Mouse (Mus musculus) ES-E14 (cell line): Measurements from ENCODE around the gene Itga9. TPM values are rescaled to one million over a fixed set of nuclear protein-coding genes. Genes with fewer than 3 reads are reported as not detected.

Experiments
- DNase-seq: peaks from one replicate; pipeline ENCODE4 v3.0.0-alpha.2; 2013; ENCODE audit warnings: low read depth, low spot score
- H3K27ac ChIP-seq: 2 replicates; pipeline ENCODE4 v1.5.1; 2012; ENCODE audit warnings: low read depth, mild to moderate bottlenecking, low read length, moderate library complexity, mixed read lengths; ENCODE audit not compliant: poor library complexity, insufficient read depth, severe bottlenecking
- H3K36me3 ChIP-seq: 2 replicates; pipeline ENCODE4 v1.6.1; 2012; ENCODE audit warnings: mild to moderate bottlenecking, low read length, moderate library complexity, mixed read lengths; ENCODE audit not compliant: control insufficient read depth, poor library complexity, insufficient read depth, severe bottlenecking
- H3K4me1 ChIP-seq, 2 experiments: fragments of 150-350 bp in 1 of 2; sonication (generic) in 1 of 2; 2 replicates each; pipeline ENCODE4 v1.6.1; 2012; ENCODE audit warnings: low read length in 2 of 2, mild to moderate bottlenecking in 1 of 2, mixed read lengths in 1 of 2; ENCODE audit not compliant: control insufficient read depth in 2 of 2, insufficient read depth in 2 of 2, poor library complexity in 1 of 2
- H3K4me3 ChIP-seq, 2 experiments: fragments of 150-350 bp in 1 of 2; sonication (generic) in 1 of 2; 2 replicates each; pipeline ENCODE4 v1.5.1; 2012; ENCODE audit warnings: low read length in 2 of 2, low read depth in 1 of 2, mild to moderate bottlenecking in 1 of 2, mixed read lengths in 1 of 2; ENCODE audit not compliant: insufficient read depth in 1 of 2, poor library complexity in 1 of 2, severe bottlenecking in 1 of 2
- H3K9ac ChIP-seq: 2 replicates; pipeline ENCODE4 v1.6.1; 2012; ENCODE audit warnings: low read depth, mild to moderate bottlenecking, low read length, mixed read lengths; ENCODE audit not compliant: poor library complexity, insufficient read depth, severe bottlenecking
- H3K9me3 ChIP-seq: fragments of 150-350 bp; sonication (generic); 2 replicates; pipeline ENCODE4 v1.6.1; 2012; ENCODE audit warnings: low read depth, mild to moderate bottlenecking, low read length; ENCODE audit not compliant: control insufficient read depth, insufficient read depth
- CHD2 ChIP-seq: IDR thresholded peaks from 2 replicates; pipeline ENCODE4 v1.6.1; 2014; ENCODE audit warnings: mild to moderate bottlenecking, low read depth, low read length, inconsistent platforms
- HCFC1 ChIP-seq: IDR thresholded peaks from 2 replicates; pipeline ENCODE4 v1.6.1; 2012; ENCODE audit warnings: low read length, inconsistent platforms, borderline replicate concordance; ENCODE audit not compliant: insufficient read depth
- MAFK ChIP-seq: IDR thresholded peaks from 2 replicates; pipeline ENCODE4 v1.6.1; 2014; ENCODE audit warnings: mild to moderate bottlenecking, low read depth, low read length, inconsistent platforms; ENCODE audit not compliant: insufficient read depth
- ZC3H11A ChIP-seq: IDR thresholded peaks from 2 replicates; pipeline ENCODE4 v1.6.1; 2012; ENCODE audit warnings: low read depth, mild to moderate bottlenecking, inconsistent platforms, low read length, borderline replicate concordance
- ZNF384 ChIP-seq: IDR thresholded peaks from 2 replicates; pipeline ENCODE4 v1.6.1; 2012; ENCODE audit warnings: low read depth, low read length, inconsistent platforms
- in situ Hi-C, 2 experiments: fragments of 600-800 bp; cut with MboI; formaldehyde crosslinking; loops; one replicate each; pipeline ENCODE4 v1.15.1; 2025; ENCODE audit warnings: low sequenced_read_pairs in 2 of 2, inconsistent platforms in 1 of 2; ENCODE audit not compliant: unreplicated experiment in 2 of 2
- total RNA-seq: library from RNA; depleted of rRNA; stranded (reverse); fragments of 300-350 nt; gene quantifications from 2 replicates; pipeline ENCODE4 v1.2.3, GENCODE M21; 2012

Itga9 gene
- total RNA-seq, 1 experiment: 19.7 TPM

DNA sequence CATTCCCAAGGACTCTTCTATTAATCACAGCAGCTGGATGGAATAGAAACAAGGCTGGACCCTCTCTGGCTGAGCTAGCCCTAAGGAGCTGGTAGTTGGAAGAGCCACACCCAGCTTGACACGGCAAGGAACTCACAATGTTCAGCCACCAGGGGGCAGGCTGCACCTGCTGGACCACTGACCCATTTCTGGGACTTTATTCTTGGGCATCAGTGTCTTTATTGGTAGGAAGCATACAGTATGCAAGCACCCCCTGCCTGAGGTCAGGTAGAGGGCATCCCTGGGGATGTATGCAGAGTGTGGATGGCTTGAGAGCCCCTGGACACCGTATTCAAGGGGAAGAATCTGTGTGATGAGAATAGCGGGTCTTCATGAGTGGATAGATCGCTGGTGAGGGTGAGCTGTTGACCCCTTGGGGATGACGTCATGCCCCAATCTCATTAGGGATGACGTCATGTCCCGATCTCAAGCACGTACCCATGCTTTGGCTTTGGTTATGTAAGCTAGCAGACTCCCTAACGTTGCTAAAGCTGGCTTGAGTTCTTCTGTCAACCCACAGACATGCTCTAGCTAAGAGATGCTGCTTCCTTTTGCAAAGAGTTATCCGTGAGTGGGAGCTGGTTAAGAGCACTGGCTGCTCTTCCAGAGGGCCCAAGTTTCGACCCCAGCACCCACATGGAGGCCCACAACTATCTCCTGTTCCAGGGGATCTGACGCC, 314.5 kb downstream of the Itga9 start:
- TF ChIP-seq HCFC1 (no peak), ZC3H11A (peak; percentile 89), CHD2 (no peak), ZNF384 (no peak), MAFK (no peak)
- no peak overlapping the region for H3K4me3 ChIP-seq
- no peak overlapping the region for H3K9ac ChIP-seq
- no peak overlapping the region for H3K27ac ChIP-seq
- no peaks in the 10 kb centered on the region for H3K9me3 ChIP-seq
- H3K4me1 ChIP-seq: peaks cover 0 to 9% of the 10 kb centered on the region in 2 experiments; a peak in 1 of 4 replicates
- in situ Hi-C loops: loop anchor here in 1 of 2 experiments (25.0 kb wide), 1 partner anchor 334 kb away; no protein-coding TSS in a partner anchor
- no peaks in the 10 kb centered on the region for H3K36me3 ChIP-seq
- DNase-seq: peak; percentile 60

DNA sequence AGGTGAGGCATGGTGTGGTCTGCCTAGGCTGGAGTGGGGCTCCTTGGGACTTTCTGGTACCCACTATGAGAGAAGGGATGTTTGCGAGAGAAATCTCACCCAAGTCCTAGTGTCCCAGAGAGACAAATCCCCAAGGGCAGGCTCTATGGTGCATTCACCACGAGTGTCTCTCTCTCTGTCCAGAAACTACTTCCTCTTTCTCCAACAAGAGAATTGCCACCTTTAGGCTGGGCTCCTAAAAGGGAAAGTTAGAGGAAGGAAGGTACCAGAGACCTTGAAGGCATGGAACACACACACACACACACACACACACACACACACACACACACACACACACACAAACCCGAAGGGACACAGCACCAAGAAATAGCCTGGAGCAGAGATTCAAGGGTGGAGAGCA, 315.4 kb downstream of the Itga9 start:
- DNase-seq: no peak
- in situ Hi-C loops: loop anchor here in 1 of 2 experiments (25.0 kb wide), 1 partner anchor 335 kb away; no protein-coding TSS in a partner anchor
- Histone ChIP-seq H3K27ac (no peak overlapping the region), H3K36me3 (no peaks in the 10 kb centered on the region), H3K9me3 (no peaks in the 10 kb centered on the region), H3K4me3 (no peak overlapping the region), H3K9ac (no peak overlapping the region), H3K4me1 (peaks cover 0 to 9% of the 10 kb centered on the region in 2 experiments; a peak in 1 of 4 replicates)
- TF ChIP-seq ZC3H11A (no peak), HCFC1 (no peak), ZNF384 (no peak), CHD2 (no peak), MAFK (no peak)

DNA sequence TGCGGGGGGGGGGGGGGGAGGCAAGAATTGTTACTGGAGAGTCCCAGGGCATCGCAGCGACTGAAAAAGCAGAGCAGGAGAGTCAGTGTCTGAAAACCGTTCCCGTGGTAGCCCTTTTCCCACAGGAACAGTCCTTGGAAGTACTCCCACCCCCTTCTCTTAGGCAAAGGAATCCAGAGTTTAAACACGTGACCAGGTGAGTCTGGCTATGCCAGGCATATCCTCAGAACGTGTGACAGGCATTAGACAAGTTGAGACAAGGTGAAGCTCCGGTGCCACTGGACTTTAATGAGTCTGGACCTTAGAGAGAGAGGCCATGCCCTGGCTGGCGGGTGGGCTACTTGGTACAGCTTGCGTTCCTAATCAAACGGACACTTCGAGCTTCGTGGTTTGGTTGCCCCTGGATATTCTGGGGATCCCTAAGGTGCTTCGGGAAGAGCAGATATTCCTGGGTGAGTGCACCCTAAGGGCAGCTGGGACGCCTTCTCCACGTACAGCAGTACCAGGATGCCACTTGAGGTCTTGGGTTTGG, 318.1 kb downstream of the Itga9 start:
- Histone ChIP-seq H3K27ac (no peak overlapping the region), H3K9ac (peak overlapping the region; percentile 48; the same call in 1 of the 2 replicates), H3K36me3 (no peaks in the 10 kb centered on the region), H3K4me3 (peak overlapping the region; percentile 71 to 92), H3K9me3 (no peaks in the 10 kb centered on the region), H3K4me1 (peaks cover 0 to 9% of the 10 kb centered on the region in 2 experiments; a peak in 1 of 4 replicates)
- TF ChIP-seq MAFK (no peak), ZNF384 (no peak), HCFC1 (no peak)
- DNase-seq: no peak
- in situ Hi-C loops: loop anchor here in 1 of 2 experiments (25.0 kb wide), 1 partner anchor 337 kb away; no protein-coding TSS in a partner anchor

DNA sequence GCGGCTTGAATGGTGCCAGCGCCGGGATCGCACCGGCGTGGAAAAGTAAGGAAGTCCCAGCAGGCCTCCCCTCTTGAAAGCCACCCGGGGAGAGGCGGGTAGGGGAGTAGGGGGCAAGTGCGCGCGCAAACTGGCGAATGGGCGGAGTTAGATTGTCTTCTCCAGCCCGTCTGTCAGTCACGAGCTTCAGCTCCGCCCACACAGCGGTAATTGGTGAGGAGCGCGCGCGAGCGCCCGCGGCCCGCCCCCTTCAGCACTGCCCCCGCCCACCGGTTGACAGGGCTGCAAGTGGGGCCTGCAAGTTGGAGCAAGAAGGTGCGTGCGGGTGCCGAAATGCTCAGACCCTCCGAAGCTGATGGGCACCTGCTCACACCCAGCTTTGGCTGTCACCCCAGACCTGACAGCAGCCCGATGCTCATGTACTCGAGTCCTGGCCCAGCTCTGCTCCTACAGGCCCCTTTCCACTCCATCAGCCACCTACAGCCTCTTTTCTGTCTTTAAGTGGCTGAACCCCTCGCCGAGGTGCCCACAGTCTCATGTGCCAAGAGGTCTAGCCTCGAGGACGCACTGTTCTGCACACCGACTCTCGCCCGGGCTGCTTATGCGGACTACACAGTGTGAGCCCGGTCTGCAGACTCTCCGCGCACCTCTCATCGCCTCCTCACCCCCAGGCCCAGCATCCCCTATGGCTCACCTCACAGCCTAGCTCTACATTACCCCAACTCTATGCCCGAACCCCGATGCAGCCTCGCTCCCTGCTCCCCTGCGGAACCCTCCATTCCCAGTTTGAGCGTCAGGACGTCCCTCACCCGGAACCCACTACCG, 319.0 kb downstream of the Itga9 start:
- Histone ChIP-seq H3K9ac (peak overlapping the region; percentile 79), H3K36me3 (no peaks in the 10 kb centered on the region), H3K4me1 (peaks cover 0 to 9% of the 10 kb centered on the region in 2 experiments; a peak in 1 of 4 replicates), H3K27ac (no peak overlapping the region), H3K9me3 (no peaks in the 10 kb centered on the region), H3K4me3 (peak overlapping the region; percentile 88 to 92)
- DNase-seq: peak; percentile 95
- TF ChIP-seq MAFK: no peak
- no peak for TF ChIP-seq ZC3H11A
- no peak for TF ChIP-seq ZNF384
- TF ChIP-seq HCFC1: no peak
- TF ChIP-seq CHD2: no peak
- in situ Hi-C loops: no loop called here
